Mouse (Mus musculus): ENCODE results near the gene Napepld.
"Not testable (repeated sequence)": the region's sequence is repeated elsewhere in the genome, so short reads cannot be mapped to it uniquely, and the experiment has no call there.

Napepld gene

DNA sequence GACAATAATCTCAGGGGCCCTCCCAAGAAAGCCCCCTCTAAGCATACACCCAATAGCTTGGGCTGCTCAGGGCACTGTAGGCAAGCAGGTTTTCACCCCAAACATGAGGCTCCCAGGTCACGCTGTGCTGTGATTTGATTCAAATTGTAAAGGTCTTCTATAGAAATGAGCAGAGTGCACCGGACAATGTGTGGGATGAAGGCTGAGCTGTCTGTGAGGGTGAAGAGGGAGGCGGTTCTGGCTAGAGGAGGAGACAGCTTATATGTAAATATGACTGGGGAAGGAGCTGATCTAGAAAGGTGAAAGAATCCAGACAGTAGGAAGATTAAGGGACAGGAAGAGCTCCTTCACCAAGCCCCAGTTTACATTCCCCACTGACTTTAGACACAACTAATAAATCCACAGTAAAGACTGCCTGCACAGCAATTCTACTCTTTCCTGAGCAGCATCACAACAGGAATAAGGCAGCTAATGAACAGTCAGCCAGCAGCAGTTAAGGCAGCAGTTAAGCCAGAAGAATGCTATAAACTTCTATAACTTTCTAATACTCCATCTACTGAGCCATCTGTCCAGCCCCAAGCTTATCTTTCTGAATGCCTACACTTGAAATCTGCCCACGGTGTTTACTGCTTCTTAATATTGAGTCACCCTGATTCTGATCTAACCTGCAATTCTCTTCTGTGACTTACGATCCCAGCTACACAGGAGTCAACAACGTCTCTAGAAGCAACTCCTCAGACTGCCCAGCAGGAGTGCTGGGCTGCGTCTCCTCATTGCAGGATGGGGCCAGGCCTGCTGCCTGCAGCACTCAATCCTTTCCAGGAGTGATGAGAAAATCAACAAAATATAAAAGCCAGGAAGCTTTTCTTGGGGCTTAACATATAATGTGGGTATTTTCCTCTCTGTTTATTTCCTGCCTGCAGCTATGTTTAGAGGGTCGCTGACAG, 33.7 kb downstream of the Napepld start:
- CTCF ChIA-PET = interaction anchor here (0.5 kb wide), 1 partner anchor 10 kb away, joined by 3 read pairs; no protein-coding TSS in a partner anchor

GRCm38 (mm10) chr5:21663081-21663480, 38.1 kb downstream of the Napepld start:
- CTCF ChIA-PET = no interaction called here

GRCm38 (mm10) chr5:21660850-21661249, 40.3 kb downstream of the Napepld start:
- CTCF ChIA-PET = no interaction called here

DNA sequence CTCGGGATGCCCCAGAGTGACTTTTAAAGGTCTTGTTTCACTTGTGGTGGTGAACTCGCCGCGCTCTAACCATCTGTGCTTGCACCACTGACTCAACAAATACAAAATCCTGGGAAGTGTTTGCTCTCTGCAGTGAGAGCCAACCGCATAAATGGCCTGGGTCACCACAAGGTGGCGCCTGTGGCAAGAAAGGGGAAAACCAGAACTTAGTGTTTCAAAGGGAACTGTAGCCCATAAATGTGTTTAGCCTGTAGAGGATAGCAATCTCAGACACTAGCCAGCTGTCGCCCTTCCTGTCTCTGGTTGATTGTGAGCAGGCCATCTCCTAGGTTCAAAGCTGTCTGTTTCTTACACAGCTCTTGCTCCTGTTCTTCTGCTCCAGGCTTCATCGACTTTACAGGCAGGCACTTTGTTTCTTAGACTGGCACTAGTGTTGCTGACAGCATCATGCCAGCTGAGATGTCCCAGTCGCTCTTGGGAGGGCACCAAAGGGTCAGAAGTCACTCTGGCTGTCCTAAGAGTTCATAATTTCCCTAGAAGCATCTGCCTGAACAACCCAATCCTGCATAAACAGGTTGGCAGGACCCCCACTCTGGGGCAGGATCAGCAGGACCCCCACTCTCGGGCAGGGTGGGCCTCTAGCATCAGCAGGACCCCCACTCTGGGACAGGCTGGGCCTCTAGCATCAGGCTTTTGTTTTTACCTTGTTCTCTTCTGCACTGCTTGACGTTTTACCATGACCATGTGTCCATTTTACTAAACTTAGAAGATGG, 42.4 kb downstream of the Napepld start:
- CTCF ChIA-PET = interaction anchor here (0.9 to 1.4 kb wide), 2 partner anchors 9 to 16 kb away, joined by 3 read pairs; no protein-coding TSS in a partner anchor

DNA sequence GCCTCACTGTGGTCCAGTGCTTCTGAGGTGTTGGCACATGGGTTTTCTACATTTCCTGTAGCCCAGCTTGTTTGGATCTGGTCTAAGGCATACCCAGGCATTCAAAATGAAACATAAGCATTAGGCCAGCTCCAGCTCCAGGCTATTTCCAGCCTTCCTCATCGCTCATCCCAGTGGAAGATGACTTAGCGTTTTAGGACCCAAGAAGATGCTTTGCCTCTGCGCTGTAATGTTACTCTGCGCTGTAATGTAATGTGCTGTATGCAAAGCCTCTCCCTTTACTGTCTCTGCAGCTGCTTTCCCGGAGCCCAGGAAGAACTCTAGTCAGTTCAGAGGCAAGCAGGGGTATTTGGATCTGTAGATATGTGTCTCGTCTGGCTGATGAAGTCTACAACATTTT, 43.2 kb downstream of the Napepld start:
- CTCF ChIA-PET = interaction anchor here (1.4 kb wide), 1 partner anchor 16 kb away, joined by 3 read pairs; no protein-coding TSS in a partner anchor

- CTCF ChIA-PET = interaction anchor here (0.6 kb wide), 1 partner anchor 10 kb away, joined by 3 read pairs; no protein-coding TSS in a partner anchor
Observed at GRCm38 (mm10) chr5:21656912-21657311, 44.3 kb downstream of the Napepld start.

DNA sequence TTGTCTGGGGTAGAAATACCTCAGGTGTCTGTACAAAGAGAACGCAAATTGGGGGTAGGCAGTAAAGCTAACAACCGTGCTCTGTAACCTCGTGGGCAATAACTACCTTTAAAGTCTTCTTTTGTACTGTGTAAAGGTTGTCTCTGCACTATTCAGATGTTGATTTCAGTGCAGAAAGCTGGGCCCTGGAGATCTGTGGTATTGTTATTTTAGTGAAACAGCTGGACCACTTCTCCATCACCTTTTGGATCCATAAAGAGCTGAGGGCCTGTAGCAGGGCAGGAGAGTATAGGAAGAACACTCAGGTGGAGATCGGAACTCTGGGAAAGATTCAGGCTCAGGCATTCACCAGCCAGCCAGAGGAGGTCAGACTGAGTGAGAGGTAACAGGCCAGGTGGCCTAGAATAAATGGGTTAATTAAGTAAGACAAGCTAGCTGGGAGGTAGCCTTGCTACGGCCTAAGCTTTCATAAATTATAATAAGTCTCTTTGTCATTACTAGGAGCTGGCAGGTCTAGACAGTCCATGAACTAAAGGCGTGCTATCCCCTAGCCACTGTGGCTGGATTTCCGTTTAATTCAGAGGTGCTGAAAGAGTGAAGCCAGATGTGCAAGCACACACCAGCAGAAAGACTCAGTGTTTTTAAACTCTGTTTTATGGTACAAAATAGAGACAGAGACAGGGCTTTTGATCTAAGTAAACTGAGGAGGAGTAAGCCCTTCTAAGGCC, 49.1 kb downstream of the Napepld start:
- CTCF ChIA-PET = no interaction called here

DNA sequence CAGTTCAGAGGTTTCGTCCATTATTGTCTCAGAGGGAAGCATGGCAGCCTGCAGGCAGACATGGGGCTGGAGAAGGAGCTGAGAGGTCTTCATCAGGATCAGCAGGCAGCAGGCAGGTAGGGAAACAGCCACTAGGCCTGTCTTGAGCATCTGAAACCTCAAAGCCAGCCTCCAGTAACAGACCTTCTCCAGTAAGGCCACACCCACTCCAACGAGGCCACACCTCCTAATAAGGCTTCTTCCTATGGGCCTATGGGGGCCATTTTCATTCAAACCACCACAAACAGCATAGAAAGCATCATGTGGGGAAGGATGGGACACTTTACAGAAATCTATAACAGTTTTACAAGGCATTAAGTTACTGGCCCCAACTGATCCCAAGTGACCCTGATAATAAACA, 50.5 kb downstream of the Napepld start:
- CTCF ChIA-PET = no interaction called here

- CTCF ChIA-PET = no interaction called here
Observed at GRCm38 (mm10) chr5:21646133-21646491, 55.1 kb downstream of the Napepld start.

DNA sequence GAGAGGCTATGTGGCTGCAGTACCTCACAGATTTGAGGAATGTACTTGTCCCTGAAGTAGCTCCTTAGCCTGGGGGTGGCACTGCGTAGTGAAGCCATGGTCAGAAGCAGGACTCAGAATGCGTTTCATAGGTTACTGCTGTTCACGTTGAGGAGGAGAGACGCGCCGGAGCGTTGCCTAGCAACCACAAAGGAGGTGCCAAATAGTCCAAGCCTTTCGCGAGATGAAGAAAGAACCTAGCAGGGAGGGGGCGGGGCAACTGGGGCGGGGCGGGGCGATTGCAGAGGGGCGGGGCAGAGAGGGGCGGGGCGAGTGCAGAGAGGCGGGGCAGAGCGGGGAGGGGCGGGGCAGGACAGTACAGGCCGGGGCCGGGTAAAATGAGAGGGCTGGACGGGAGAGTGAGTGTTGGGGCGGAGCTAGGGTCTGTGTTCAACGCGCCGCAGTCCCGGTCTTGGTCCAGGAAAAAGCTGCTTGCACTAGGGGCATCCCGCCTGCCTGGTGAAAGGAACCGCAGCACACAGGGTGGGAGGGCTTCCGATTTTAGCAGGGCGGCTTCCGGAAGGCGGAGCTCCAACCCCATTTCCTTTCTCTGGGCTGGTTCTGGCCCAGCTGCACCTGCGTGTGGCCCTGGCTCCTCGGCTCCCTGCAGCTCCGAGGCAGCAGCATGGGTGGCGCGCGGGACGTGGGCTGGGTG, 55.6 kb downstream of the Napepld start, which contains the start of the genes Fbxl13 and Armc10:
Gene Fbxl13 (minus strand): TSS at position 196 of the 694 bp plus-strand sequence.
Gene Armc10 (plus strand): TSS at position 375 of the 694 bp plus-strand sequence.
- CTCF ChIA-PET = no interaction called here

DNA sequence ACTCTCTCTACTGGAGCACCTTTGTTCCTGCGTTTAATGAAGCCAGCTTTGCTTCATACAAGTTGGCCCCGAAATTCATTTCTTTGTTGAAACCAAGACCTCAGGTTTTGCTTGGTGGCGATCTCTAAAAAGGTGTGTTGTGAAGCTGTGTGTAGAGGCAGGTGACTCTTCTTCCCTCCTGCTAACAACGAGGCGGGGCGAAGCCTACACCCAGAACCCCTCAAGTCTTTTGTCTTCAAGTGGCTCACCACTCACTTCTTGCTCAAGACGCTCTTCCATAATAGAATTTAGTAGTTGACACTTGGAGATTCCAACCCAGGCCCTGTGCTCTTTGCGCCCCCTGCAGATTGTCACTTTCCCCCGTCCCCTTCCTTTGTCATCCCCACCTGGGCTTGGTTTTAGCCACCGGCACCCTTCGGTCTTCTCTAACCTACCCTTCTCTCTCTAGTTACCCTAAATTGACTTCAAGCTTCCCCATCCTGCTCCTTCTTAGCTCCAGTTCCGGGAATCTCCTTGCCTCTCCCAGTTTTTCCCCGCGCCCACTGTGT, 56.2 kb downstream of the Napepld start:
- CTCF ChIA-PET = no interaction called here

- CTCF ChIA-PET = interaction anchor here (0.6 kb wide), 1 partner anchor 382 kb away, joined by 3 read pairs; no protein-coding TSS in a partner anchor
Observed at GRCm38 (mm10) chr5:21643606-21644005, 57.6 kb downstream of the Napepld start.

GRCm38 (mm10) chr5:21640961-21641360, 60.2 kb downstream of the Napepld start:
- CTCF ChIA-PET = interaction anchor here (1.5 kb wide), 1 partner anchor 378 kb away, joined by 5 read pairs; no protein-coding TSS in a partner anchor

GRCm38 (mm10) chr5:21625916-21626315, 75.3 kb downstream of the Napepld start:
- CTCF ChIA-PET = no interaction called here

GRCm38 (mm10) chr5:21616450-21617009, 84.7 kb downstream of the Napepld start:
- CTCF ChIA-PET = no interaction called here

DNA sequence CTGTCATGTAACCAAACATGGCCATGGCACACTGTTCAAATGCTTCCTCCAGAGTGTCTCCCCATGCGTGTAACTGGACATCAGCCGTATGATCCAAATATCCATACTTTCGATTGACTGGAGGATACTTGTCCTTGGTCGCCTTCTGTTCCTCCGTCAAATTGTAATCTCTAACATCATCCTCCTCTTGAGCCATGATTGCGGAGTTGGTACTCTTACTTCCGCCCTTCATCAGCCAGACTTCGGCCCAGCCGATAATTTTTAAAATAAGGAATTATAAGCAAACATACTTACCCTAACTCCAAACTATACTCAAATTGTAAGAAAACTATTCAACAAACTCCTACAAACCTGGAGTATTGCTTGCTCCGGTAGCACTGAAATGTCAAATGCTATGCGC, 86.9 kb downstream of the Napepld start:
- CTCF ChIA-PET = not testable (repeated sequence)
